Mouse (Mus musculus) forebrain, embryonic 12.5 days (tissue): ENCODE measurements around the gene Ntn1. TPM values are rescaled to one million over a fixed set of nuclear protein-coding genes. Genes with fewer than 3 reads are reported as not detected.

Experiments
- ATAC-seq: fragments of 200-750 bp; cut with Nextera tagmentation; 2 replicates; pipeline ENCODE4 v1.8.0; 2017; ENCODE audit warnings: moderate TSS enrichment; ENCODE audit not compliant: low FRiP score
- H3K27ac ChIP-seq: fragments of 300-500 bp; sonication (generic); 2 replicates; pipeline ENCODE4 v1.5.1; 2016; ENCODE audit warnings: mild to moderate bottlenecking
- H3K27me3 ChIP-seq: fragments of 300-500 bp; sonication (generic); 2 replicates; pipeline ENCODE4 v1.6.1; 2016; ENCODE audit warnings: mild to moderate bottlenecking
- H3K36me3 ChIP-seq: fragments of 300-500 bp; sonication (generic); replicated peaks from 2 replicates; pipeline ENCODE4 v1.6.1; 2016; ENCODE audit warnings: mild to moderate bottlenecking
- H3K4me1 ChIP-seq: fragments of 300-500 bp; sonication (generic); 2 replicates; pipeline ENCODE4 v1.6.1; 2016
- H3K4me2 ChIP-seq: fragments of 300-500 bp; sonication (generic); 2 replicates; pipeline ENCODE4 v1.6.1; 2016; ENCODE audit warnings: mild to moderate bottlenecking, moderate library complexity
- H3K4me3 ChIP-seq: fragments of 300-500 bp; sonication (generic); replicated peaks from 2 replicates; pipeline ENCODE4 v1.5.1; 2016; ENCODE audit warnings: mild to moderate bottlenecking
- H3K9ac ChIP-seq: fragments of 300-500 bp; sonication (generic); 2 replicates; pipeline ENCODE4 v1.6.1; 2016; ENCODE audit warnings: mild to moderate bottlenecking
- H3K9me3 ChIP-seq: fragments of 300-500 bp; sonication (generic); 2 replicates; pipeline ENCODE4 v1.6.1; 2016
- WGBS: fragments of 180-500 bp; shearing (Covaris S2); methylation state at CpG from one replicate; pipeline ENCODE4 v1.1.7; 2016; 5-methylcytosine and 5-hydroxymethylcytosine counted together
- polyA plus RNA-seq: library from polyadenylated mRNA; unstranded; fragments of >200 nt; fragmentation: Nextera tagmentation; extraction: Ambion mirVana; gene quantifications from 2 replicates; pipeline ENCODE4 v1.2.1, GENCODE M21; 2016

Gene Ntn1
- polyA plus RNA-seq, 1 experiment from 2014 or later, result 14.2 TPM

DNA sequence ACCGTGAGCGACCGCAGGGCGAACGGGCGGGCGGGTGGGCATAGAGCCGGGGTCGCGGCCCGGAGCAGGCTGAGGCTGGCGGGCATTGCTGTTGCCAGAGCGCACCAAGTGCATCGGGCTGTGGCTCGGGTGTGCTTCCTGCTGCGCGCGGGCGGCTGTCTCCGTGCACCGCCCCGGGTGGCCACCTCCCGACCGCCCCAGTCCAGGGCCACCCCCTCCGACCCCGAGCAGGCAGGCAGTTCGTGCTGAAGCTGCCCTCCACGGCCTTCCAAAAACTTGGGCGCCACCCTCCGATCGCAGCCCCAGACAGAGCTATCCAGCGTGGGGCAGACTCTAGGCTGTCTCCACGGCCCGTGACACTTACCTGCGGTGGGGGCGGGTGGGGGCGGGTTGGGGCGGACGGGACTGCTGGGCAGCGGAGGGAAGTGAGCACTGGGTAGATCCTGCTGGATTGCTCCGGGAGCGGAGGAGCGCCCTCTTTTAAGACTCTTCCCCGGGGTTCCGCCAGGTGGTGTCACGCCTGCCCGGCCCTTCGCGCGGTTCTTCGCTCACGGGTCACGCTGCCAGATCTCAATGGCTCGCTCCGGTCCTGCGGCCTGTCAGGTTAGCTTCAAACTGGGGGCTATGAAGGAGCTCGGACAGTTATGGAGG is 477 bp downstream of the Ntn1 start:
- Histone ChIP-seq H3K4me2 (peak overlapping the region; percentile 97), H3K36me3 (no peaks in the 10 kb centered on the region), H3K27me3 (peaks cover 74% of the 10 kb centered on the region), H3K27ac (peak overlapping the region; percentile 77), H3K4me1 (peaks cover 27% of the 10 kb centered on the region), H3K9me3 (no peaks in the 10 kb centered on the region), H3K9ac (peak overlapping the region; percentile 61), H3K4me3 (peak overlapping the region; percentile 51)
- ATAC-seq, result peak; percentile 75
- under 1% methylated on average over 50 of the region's 57 CpGs for WGBS

DNA sequence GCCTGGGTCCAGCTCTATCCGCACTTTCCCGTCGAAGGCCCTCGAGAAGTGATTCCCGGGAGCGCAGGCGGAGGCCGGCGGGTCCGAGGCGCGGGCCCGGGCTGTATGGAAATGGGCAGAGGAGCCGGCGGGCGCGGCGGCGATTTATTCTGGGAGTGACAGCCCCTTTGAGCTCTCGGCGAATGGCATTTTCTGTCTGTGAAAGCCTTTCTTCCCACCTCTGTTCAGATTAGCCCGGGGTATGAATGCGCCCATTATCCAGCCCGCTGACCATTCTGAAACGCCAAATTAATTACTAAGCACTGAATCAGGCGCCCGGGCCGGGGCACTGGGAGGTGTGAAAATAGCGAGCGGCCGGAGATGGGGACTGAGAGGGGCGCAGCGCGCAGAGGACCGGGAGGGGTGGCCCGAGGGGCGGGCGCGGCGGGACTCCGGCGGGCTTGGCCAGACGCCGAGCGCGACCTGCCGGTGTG is 1.0 kb downstream of the Ntn1 start:
- peak overlapping the region; percentile 51 for H3K4me3 ChIP-seq
- no peaks in the 10 kb centered on the region for H3K9me3 ChIP-seq
- H3K4me2 ChIP-seq, result peak overlapping the region; percentile 97
- no peaks in the 10 kb centered on the region for H3K36me3 ChIP-seq
- peak overlapping the region; percentile 78 for H3K27ac ChIP-seq
- H3K27me3 ChIP-seq, result peaks cover 80% of the 10 kb centered on the region
- 0% methylated on average over 47 of the region's 47 CpGs for WGBS
- peaks cover 27% of the 10 kb centered on the region for H3K4me1 ChIP-seq
- peak; percentile 93 for ATAC-seq
- peak overlapping the region; percentile 61 for H3K9ac ChIP-seq

DNA sequence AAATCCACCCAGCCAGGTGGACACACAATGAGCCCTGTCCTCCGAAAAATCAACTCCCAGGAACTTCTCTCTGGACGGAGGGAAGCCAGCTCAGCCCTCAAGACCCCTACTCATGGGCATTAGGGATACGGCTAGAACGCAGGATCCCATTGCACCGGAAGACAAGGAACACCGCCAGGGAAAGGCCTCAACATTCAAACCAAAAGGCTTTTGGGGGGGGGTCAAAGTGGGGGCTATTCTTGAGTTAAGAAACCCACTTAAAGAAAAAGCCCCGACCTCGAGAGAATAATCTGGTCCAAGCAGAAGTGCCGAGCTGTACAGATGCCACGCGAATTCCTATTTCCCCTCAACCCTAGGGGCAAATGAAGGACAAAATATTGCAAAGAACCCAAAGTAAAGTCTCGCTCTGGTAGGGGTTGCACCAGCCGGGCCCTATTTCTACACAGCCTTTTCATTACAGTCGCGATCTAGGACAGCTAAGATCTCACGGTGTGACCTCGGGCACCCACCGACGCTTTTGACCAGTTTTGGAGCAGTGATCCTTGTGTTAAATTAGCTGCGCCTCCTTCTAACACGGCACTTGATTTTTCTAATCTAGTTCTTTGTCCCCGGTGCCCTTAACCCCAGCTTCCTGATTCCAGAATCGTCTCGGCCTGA is 1.6 kb downstream of the Ntn1 start:
- H3K9me3 ChIP-seq, result no peaks in the 10 kb centered on the region
- 6% methylated on average over 24 of the region's 24 CpGs for WGBS
- peak overlapping the region; percentile 78 for H3K27ac ChIP-seq
- peak overlapping the region; percentile 51 for H3K4me3 ChIP-seq
- peak overlapping the region; percentile 97 for H3K4me2 ChIP-seq
- ATAC-seq, result peak; percentile 16; the same call in 1 of the 2 replicates
- peaks cover 27% of the 10 kb centered on the region for H3K4me1 ChIP-seq
- H3K9ac ChIP-seq, result peak overlapping the region; percentile 61; the same call in 1 of the 2 replicates
- peaks cover 85% of the 10 kb centered on the region for H3K27me3 ChIP-seq
- H3K36me3 ChIP-seq, result no peaks in the 10 kb centered on the region

DNA sequence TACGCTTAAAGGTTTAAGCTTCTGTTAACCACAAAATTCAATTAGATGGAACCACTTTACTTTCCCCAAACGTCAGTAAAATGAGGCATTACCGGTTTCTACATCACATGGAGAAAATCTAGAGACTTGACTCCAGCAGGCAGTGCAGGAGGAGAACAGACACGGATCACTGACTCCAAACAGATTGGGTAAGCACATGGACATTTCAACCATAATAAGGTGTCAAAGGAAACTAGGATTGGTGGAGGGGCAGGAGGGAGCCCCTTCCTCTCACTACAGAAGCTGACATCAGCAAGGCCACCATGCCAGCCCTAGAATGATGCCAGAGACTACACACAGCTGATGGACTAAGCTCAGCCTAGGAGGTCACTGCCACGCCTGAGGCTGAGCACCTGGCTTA is 5.1 kb downstream of the Ntn1 start:
- ATAC-seq, result no peak
- Histone ChIP-seq H3K4me1 (peaks cover 30% of the 10 kb centered on the region), H3K4me2 (no peak overlapping the region)

DNA sequence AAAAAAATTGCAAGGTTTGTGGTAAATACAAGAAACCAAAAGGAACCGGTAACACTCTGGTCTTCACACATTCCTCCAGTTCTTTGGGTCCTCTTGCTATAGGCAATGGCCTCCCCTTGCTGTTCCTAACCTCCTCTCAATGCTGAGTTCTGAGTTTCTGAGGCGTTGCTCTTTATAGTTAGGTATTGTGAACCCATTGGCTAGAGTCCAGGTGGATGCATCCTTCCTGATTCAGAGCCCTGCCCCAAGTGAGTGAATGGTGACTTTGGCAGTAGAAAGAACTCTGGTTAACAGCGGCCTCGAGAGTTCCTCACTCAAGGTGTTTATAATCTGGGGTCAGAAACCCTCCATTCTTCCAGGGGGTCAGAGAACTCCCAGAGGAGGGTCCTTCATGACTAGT is 5.9 kb downstream of the Ntn1 start:
- Histone ChIP-seq H3K4me1 (peaks cover 26% of the 10 kb centered on the region), H3K4me3 (no peak overlapping the region), H3K9me3 (no peaks in the 10 kb centered on the region), H3K36me3 (no peaks in the 10 kb centered on the region), H3K4me2 (no peak overlapping the region), H3K27ac (no peak overlapping the region), H3K9ac (no peak overlapping the region), H3K27me3 (peaks cover 91% of the 10 kb centered on the region)
- WGBS, result 51% methylated on average over 4 of the region's 4 CpGs
- ATAC-seq, result no peak

More for the DNA sequence above, 5.1 kb downstream of the Ntn1 start:
- no peak overlapping the region for H3K27ac ChIP-seq
- H3K27me3 ChIP-seq, result peaks cover 91% of the 10 kb centered on the region
- H3K9me3 ChIP-seq, result no peaks in the 10 kb centered on the region
- WGBS, result 54% methylated on average over 5 of the region's 5 CpGs
- H3K9ac ChIP-seq, result no peak overlapping the region
- no peaks in the 10 kb centered on the region for H3K36me3 ChIP-seq
- H3K4me3 ChIP-seq, result no peak overlapping the region

DNA sequence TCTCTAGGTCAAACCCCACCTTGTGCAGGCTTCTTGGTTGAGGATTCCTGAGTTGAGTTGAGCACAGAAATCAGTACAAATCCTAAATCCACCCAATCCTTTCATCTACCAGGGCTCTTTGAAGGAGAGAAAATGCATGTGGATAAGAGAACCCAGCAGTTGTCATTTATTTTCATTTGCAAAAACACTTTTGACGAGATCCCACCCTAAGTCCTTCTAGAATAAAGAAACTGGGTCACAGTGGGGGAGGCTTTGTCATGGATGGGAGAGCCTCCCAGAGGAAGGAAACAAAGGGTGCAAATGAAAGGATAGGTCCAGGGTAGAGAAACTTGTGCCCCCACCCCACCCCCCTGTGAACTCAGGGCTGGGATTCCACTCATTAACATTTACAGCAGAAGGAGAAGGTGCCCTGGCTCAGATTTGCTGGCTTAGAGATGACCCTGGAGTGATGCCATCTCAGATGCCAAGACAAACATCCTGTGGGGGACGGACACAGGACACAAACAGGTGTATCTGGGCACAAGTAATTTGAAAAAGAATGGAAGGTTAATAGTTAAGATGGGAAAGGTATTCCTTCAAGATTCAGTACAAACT is 6.6 kb downstream of the Ntn1 start:
- H3K36me3 ChIP-seq, result no peaks in the 10 kb centered on the region
- H3K9me3 ChIP-seq, result no peaks in the 10 kb centered on the region
- H3K27ac ChIP-seq, result no peak overlapping the region
- ATAC-seq, result no peak
- no peak overlapping the region for H3K9ac ChIP-seq
- WGBS, result 34% methylated on average over 2 of the region's 2 CpGs
- H3K4me2 ChIP-seq, result no peak overlapping the region
- H3K4me3 ChIP-seq, result no peak overlapping the region
- H3K27me3 ChIP-seq, result peaks cover 95% of the 10 kb centered on the region
- peaks cover 24% of the 10 kb centered on the region for H3K4me1 ChIP-seq

DNA sequence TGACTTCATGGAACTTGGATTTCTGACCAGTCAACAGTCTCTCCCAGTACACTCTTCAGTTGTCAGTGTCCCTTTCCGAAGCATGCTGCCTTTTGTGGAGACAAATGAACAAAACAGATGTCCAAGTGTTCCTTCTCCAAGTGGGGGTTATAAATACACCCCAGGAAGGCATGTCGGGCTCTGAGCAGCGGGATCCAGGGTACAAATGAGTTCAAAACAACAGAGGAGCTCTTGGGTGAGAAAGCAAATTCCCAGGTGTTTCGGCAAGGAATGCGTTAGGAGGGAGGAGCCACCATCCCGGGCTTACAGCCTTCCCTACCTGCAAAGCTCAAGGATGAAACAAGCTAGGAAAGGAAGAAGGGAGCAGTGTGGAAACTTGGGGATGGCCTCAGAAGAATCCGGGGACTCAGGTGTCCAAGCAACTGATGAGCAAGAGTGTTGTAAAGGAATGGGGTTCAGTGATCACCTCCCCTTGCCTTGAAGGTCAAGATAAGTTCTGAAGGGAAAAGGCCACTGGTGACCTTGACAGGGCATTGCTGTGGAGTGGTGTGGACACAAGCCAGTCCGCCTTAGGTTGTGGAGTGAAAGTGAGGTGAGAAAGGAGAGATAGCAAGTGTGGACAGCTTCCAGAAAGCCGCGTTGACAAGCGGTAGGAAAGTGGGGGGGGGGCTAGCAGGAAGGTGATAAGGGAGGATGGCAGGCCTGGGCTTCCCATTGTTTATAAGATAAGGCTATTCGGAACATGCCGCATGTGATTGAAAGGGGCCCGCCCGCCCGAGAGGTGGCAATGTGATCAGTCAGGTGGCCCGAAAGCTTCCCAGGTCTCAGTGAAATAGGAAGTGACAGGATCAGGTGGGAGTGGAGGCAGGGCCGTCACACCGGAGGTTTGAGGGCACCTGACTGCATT is 10.0 kb downstream of the Ntn1 start:
- Histone ChIP-seq H3K27me3 (peaks cover 95% of the 10 kb centered on the region), H3K4me3 (no peak overlapping the region), H3K4me1 (peaks cover 32% of the 10 kb centered on the region), H3K9ac (no peak overlapping the region), H3K36me3 (no peaks in the 10 kb centered on the region), H3K27ac (no peak overlapping the region), H3K4me2 (no peak overlapping the region), H3K9me3 (no peaks in the 10 kb centered on the region)
- WGBS, result 11% methylated on average over 19 of the region's 19 CpGs
- ATAC-seq, result no peak

DNA sequence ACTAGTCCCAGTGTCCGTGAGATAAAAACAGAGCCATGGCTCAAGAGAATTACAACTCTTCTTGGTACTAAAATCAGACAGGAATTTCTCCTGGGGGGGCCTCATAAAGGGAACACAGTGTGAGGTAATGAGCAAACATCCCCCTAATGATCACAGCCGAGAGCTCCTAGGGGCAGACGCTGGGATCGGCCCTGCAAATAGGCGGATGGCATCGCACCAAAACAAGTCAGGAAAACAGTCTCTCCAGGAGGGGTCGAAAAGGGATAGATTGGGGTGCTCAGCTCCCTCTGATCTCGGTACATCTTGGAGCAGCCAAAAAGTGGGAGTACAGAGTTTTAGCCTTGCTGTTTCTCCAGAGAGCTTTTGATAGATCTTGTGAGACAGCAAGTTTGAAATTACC is 11.0 kb downstream of the Ntn1 start:
- Histone ChIP-seq H3K36me3 (no peaks in the 10 kb centered on the region), H3K27ac (no peak overlapping the region), H3K4me2 (no peak overlapping the region), H3K27me3 (peaks cover 96% of the 10 kb centered on the region), H3K4me3 (no peak overlapping the region), H3K9ac (no peak overlapping the region), H3K9me3 (no peaks in the 10 kb centered on the region), H3K4me1 (peaks cover 41% of the 10 kb centered on the region)
- under 1% methylated on average over 8 of the region's 8 CpGs for WGBS
- ATAC-seq, result no peak

DNA sequence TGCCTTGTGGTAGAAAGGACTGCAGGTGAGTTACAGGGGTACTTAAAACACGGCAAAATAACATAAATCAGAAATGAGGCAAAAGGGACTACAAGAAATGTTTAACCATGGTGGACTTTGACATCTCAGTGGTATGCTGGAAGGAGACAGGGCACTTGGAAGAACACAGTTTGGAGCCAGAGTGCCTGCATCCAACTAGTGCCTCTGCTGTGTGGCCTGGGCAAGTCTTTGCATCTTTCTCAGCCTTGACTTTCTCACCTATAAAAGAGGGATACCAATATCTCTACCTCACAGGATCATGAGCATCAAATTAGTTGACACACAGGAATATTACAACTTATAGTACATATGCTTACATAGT is 12.0 kb downstream of the Ntn1 start:
- H3K27ac ChIP-seq, result no peak overlapping the region
- H3K4me3 ChIP-seq, result no peak overlapping the region
- WGBS, result 30% methylated on average over 1 of the region's 1 CpGs

DNA sequence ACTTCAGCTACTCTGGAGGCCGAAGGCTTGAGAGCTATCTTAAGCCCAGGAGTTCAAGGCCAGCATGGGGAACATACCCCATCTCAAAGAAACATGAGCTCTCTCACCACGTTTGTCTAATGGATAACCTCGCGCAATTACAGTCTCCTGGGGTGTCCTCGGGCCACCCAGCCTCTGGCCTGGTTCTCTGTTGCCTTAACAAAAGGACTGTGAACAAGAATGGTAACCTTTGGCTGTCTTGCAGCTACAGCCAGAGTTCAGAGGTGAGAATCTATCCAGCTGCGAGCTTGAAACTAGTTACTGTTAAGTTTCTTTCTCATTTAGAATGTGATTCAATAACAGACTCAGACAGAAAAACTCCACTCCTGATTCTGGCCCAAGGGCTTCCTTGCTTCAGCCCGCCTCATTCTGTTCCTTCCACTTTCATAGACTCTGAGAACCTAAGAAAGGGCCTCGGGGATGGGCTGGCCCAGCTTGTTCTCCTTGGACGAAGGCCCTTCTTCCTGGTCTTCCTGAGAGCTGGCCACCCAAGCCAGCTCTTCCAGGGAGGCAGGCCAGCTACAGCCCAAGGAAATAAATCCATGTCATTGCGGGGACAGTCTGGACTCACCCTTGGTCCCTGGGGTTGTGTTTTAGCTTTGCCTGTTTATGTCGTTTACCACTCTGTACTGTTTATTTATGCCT is 12.5 kb downstream of the Ntn1 start:
- no peak for ATAC-seq
- Histone ChIP-seq H3K4me1 (peaks cover 56% of the 10 kb centered on the region), H3K27me3 (peaks cover 96% of the 10 kb centered on the region), H3K9ac (no peak overlapping the region), H3K27ac (no peak overlapping the region), H3K9me3 (no peaks in the 10 kb centered on the region), H3K4me2 (no peak overlapping the region), H3K4me3 (0 out of 2 replicates have a peak overlapping the region, but pooled peaks have one; percentile 1), H3K36me3 (no peaks in the 10 kb centered on the region)
- WGBS, result 29% methylated on average over 11 of the region's 11 CpGs

More for the DNA sequence above, 12.0 kb downstream of the Ntn1 start:
- H3K36me3 ChIP-seq, result no peaks in the 10 kb centered on the region
- H3K9me3 ChIP-seq, result no peaks in the 10 kb centered on the region
- ATAC-seq, result no peak
- peaks cover 51% of the 10 kb centered on the region for H3K4me1 ChIP-seq
- H3K9ac ChIP-seq, result no peak overlapping the region
- H3K4me2 ChIP-seq, result no peak overlapping the region
- H3K27me3 ChIP-seq, result peaks cover 93% of the 10 kb centered on the region

DNA sequence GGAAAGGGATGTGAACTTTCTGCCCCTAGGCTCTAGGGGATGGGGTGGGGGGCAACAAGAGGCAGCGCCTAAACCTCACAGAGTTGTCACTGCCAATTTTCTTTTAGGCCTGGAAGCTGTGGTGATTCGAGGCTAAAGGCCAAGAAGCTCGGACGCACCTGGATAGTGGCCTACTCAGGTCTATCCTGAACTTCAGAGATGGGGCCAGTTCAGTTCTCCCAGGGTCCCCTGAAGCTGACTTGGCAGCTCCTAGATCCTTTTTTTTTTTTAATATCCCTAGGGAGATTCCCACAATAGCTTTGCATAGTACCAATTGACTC is 13.2 kb downstream of the Ntn1 start:
- ATAC-seq, result no peak
- peak overlapping the region; percentile 83 for H3K27ac ChIP-seq
- no peaks in the 10 kb centered on the region for H3K36me3 ChIP-seq
- H3K4me2 ChIP-seq, result peak overlapping the region; percentile 96
- H3K4me3 ChIP-seq, result peak overlapping the region; percentile 69
- H3K9ac ChIP-seq, result peak overlapping the region; percentile 78
- no peaks in the 10 kb centered on the region for H3K9me3 ChIP-seq
- WGBS, result 13% methylated on average over 4 of the region's 4 CpGs
- H3K27me3 ChIP-seq, result peaks cover 93% of the 10 kb centered on the region
- H3K4me1 ChIP-seq, result peaks cover 57% of the 10 kb centered on the region
